Mouse (Mus musculus): ENCODE results near the gene Arhgef10l. TPM values are rescaled to one million over a fixed set of nuclear protein-coding genes. Genes with fewer than 3 reads are reported as not detected.

The Arhgef10l gene
- polyA plus RNA-seq, 1 experiment: 34.7 TPM

DNA sequence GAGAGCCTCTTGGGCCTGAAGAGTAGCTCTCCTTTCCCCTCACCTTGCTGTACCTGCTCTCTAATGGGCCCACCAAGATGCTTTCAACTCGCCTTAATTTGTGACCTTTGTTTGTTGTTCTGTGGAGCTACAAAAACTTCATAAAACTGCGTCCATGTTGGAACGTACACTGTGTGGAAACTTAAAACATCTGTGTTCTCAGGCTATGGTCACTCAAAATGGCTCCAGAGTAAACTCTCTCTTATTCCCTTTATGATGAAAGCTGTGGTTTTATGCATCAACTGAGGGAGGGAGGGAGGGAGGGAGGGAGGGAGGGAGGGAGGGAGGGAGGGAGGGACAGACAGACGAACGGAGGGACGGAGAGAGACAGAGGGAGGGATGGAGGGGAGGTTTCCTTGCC lies 35.7 kb downstream of the Arhgef10l start:
- no peak for TF ChIP-seq E2F4 (IDR thresholded peaks at IDR 0.05; ENCODE audit: insufficient read depth)
- no peak for TF ChIP-seq TCF3 (IDR thresholded peaks at IDR 0.05; ENCODE audit: insufficient read length, low read depth)
- TF ChIP-seq MYOD1 (IDR thresholded peaks at IDR 0.05; ENCODE audit: control insufficient read depth in 1 of 3, insufficient read length in 2 of 3, low read depth in 2 of 3): no peak
- no peak for TF ChIP-seq POLR2AphosphoS2 (IDR thresholded peaks at IDR 0.05; ENCODE audit: insufficient read length, low read depth)
- TF ChIP-seq TCF12 (IDR thresholded peaks at IDR 0.05; ENCODE audit: insufficient read depth, poor library complexity, severe bottlenecking): no peak
- TF ChIP-seq USF1 (IDR thresholded peaks at IDR 0.05; ENCODE audit: low read depth): no peak
- TF ChIP-seq MYOG (IDR thresholded peaks at IDR 0.05; ENCODE audit: control insufficient read depth in 1 of 3, insufficient read depth in 1 of 3, insufficient read length in 2 of 3, low read depth in 2 of 3): no peak
- TF ChIP-seq POLR2A (IDR thresholded peaks at IDR 0.05; ENCODE audit: insufficient read length, low read depth): no peak
- no peak for TF ChIP-seq CEBPB (IDR thresholded peaks at IDR 0.05; ENCODE audit: insufficient read depth, poor library complexity, severe bottlenecking)
- TF ChIP-seq SRF (IDR thresholded peaks at IDR 0.05; ENCODE audit: control insufficient read depth, insufficient read length, low read depth): no peak
- no peak for TF ChIP-seq MAX (IDR thresholded peaks at IDR 0.05; ENCODE audit: low read depth)
- TF ChIP-seq REST (IDR thresholded peaks at IDR 0.05; ENCODE audit: insufficient read depth, insufficient read length): no peak
- H3K36me3 ChIP-seq (ENCODE audit: control insufficient read depth, insufficient read depth): no peaks in the 10 kb centered on the region
- H3K79me2 ChIP-seq (ENCODE audit: control insufficient read depth, insufficient read depth): no peaks in the 10 kb centered on the region
- peak overlapping the region; percentile 84 for H3K4me2 ChIP-seq (ENCODE audit: low read depth)
- H3K4me3 ChIP-seq: no peak overlapping the region
- no peaks in the 10 kb centered on the region for H3K27me3 ChIP-seq (ENCODE audit: control insufficient read depth, insufficient read depth, insufficient read length)
- H3ac ChIP-seq (ENCODE audit: control insufficient read depth, insufficient read length): no peak overlapping the region

DNA sequence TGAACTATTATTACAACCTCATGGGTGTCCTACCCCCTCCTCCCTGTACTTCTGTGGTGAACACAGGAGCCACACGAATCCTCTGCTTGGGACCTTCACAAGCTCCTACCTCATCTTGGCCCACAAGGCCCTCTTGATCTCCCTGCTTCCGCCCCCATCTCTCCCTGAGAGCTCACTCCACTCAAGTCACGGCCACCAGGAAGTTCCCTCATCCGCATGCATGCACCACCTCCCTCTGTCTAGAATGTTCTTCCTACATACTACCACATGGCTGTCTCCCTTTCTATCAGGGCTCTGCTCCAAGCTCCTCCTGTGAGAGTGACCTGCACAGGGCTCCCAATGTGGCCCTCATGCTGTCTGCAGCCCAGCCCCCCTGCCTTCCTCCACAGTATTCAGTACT lies 36.8 kb downstream of the Arhgef10l start:
- Histone ChIP-seq H3K27me3 (ENCODE audit: control insufficient read depth, insufficient read depth, insufficient read length) (no peaks in the 10 kb centered on the region), H3K79me2 (ENCODE audit: control insufficient read depth, insufficient read depth) (no peaks in the 10 kb centered on the region), H3K4me3 (no peak overlapping the region), H3K36me3 (ENCODE audit: control insufficient read depth, insufficient read depth) (no peaks in the 10 kb centered on the region), H3K4me2 (ENCODE audit: low read depth) (no peak overlapping the region), H3ac (ENCODE audit: control insufficient read depth, insufficient read length) (no peak overlapping the region)
- TF ChIP-seq E2F4 (IDR thresholded peaks at IDR 0.05; ENCODE audit: insufficient read depth): no peak
- TF ChIP-seq USF1 (IDR thresholded peaks at IDR 0.05; ENCODE audit: low read depth): no peak
- no peak for TF ChIP-seq MAX (IDR thresholded peaks at IDR 0.05; ENCODE audit: low read depth)
- TF ChIP-seq REST (IDR thresholded peaks at IDR 0.05; ENCODE audit: insufficient read depth, insufficient read length): no peak

DNA sequence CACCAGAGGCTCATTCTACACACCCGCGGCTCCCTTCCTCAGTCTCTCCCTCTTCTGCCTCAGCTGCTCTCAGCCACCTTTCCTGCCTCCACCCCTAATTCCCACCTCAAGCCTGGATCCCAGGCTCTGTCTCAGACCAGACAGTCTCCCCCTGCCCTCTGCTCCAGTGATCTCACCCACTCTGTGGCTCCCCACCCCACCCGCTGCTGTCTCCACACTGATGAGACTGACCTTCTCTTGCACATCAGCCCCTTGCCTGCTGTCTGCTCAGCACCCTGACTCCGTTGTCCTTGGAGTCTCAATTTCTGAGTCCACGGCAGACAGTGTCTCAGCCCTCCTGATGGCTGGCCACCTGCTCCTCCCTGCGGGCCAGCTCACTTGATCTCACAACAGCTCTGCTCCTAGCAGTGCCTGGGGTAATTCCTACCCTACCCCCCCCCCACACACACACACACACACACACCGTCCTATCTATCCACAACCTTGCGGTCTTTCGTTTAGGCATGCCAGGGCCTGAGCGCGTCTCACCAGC lies 37.3 kb downstream of the Arhgef10l start:
- TF ChIP-seq POLR2AphosphoS2 (IDR thresholded peaks at IDR 0.05; ENCODE audit: insufficient read length, low read depth) (peak; percentile 7), MYOD1 (IDR thresholded peaks at IDR 0.05; ENCODE audit: control insufficient read depth in 1 of 3, insufficient read length in 2 of 3, low read depth in 2 of 3) (peak in 2 of 3 experiments; percentile 27 to 30), MYOG (IDR thresholded peaks at IDR 0.05; ENCODE audit: control insufficient read depth in 1 of 3, insufficient read depth in 1 of 3, insufficient read length in 2 of 3, low read depth in 2 of 3) (peak in 1 of 3 experiments; percentile 28), CEBPB (IDR thresholded peaks at IDR 0.05; ENCODE audit: insufficient read depth, poor library complexity, severe bottlenecking) (no peak)
- Histone ChIP-seq H3K4me3 (no peak overlapping the region), H3K27me3 (ENCODE audit: control insufficient read depth, insufficient read depth, insufficient read length) (no peaks in the 10 kb centered on the region), H3K79me2 (ENCODE audit: control insufficient read depth, insufficient read depth) (no peaks in the 10 kb centered on the region), H3K4me2 (ENCODE audit: low read depth) (no peak overlapping the region), H3ac (ENCODE audit: control insufficient read depth, insufficient read length) (no peak overlapping the region), H3K36me3 (ENCODE audit: control insufficient read depth, insufficient read depth) (no peaks in the 10 kb centered on the region)

DNA sequence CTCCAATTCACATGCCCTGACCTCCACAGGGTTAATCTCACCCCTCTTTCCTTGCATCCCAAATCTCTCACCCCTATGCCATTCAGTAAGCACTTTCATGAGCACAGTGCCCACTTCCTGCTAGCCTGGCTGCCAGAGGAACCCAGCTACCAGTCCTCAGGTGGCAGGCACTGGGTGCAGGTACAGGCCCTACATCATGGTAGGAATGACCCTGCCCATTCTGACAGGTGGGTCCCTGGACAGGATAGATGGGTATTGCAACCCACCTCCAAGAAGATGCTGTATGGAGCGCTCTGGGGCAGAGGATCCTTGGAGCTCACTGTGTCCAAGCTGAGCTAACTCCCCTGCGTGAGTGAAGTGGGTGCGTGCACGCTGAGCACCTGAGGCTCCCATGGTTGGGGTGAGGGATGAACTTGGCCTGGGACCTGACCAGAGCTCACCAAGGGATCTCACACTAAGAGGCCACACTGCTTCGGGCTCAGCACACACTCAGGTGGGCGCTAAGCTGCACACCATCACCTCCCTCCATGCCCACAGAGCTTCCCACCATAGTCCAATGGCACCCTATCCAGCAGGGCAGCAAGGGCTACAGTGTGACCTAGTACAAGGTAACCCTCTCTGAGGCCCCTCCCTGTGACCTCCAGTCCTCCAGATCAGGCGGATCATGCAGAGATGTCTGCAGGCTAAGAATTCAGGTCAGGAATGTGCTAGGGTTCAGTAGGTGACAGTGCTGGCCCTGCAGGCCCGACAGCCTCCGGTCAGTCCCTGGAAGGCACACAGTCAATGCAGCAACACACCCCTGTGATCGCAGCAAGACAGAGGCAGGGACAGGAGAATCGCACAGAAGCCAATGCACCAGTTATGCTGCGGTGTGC lies 39.9 kb downstream of the Arhgef10l start:
- TF ChIP-seq MYOG (IDR thresholded peaks at IDR 0.05; ENCODE audit: control insufficient read depth in 1 of 3, insufficient read depth in 1 of 3, insufficient read length in 2 of 3, low read depth in 2 of 3) (no peak), TCF3 (IDR thresholded peaks at IDR 0.05; ENCODE audit: insufficient read length, low read depth) (no peak), POLR2A (IDR thresholded peaks at IDR 0.05; ENCODE audit: insufficient read length, low read depth) (no peak), TCF12 (IDR thresholded peaks at IDR 0.05; ENCODE audit: insufficient read depth, poor library complexity, severe bottlenecking) (no peak), SRF (IDR thresholded peaks at IDR 0.05; ENCODE audit: control insufficient read depth, insufficient read length, low read depth) (no peak)
- Histone ChIP-seq H3K4me3 (no peak overlapping the region), H3K27me3 (ENCODE audit: control insufficient read depth, insufficient read depth, insufficient read length) (no peaks in the 10 kb centered on the region), H3K4me2 (ENCODE audit: low read depth) (no peak overlapping the region), H3K36me3 (ENCODE audit: control insufficient read depth, insufficient read depth) (no peaks in the 10 kb centered on the region), H3ac (ENCODE audit: control insufficient read depth, insufficient read length) (no peak overlapping the region), H3K79me2 (ENCODE audit: control insufficient read depth, insufficient read depth) (no peaks in the 10 kb centered on the region)

DNA sequence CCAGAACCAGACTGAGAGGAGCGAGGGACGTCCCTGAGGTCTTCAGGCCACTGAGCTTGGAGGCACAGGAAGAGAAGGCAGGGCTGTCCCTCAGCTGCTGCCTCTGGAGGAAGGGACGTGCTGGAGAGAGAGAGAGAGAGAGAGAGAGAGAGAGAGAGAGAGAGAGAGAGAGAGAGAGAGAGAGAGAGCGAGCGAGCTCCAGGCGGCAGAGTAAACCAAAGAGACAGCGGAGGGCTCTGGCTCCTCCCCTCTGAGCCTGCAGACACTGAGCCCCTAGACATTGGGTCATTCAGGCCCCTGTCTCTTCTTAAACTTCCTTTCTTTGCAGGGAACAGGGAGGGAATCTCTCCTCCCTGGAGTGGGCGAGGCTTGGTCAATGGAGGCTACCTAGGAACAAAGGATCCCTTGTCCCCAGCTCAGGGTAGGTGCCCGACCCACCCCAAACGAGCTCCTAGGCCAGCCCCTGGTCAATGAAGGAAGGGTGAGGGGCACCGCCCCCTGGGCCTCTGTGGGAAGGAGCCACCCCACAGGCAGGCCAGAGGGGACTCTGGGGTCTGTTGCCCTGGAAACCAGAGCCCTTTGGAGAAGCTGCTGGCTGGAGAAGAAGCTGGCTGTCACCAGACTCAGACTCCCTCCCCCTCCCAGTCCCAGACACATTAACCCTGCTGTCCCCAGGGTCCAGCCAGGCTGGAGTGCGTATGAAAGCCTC lies 41.2 kb downstream of the Arhgef10l start:
- Histone ChIP-seq H3K27me3 (ENCODE audit: control insufficient read depth, insufficient read depth, insufficient read length) (no peaks in the 10 kb centered on the region), H3K79me2 (ENCODE audit: control insufficient read depth, insufficient read depth) (no peaks in the 10 kb centered on the region), H3K36me3 (ENCODE audit: control insufficient read depth, insufficient read depth) (no peaks in the 10 kb centered on the region), H3ac (ENCODE audit: control insufficient read depth, insufficient read length) (no peak overlapping the region), H3K4me2 (ENCODE audit: low read depth) (no peak overlapping the region), H3K4me3 (no peak overlapping the region)
- TF ChIP-seq MYOD1 (IDR thresholded peaks at IDR 0.05; ENCODE audit: control insufficient read depth in 1 of 3, insufficient read length in 2 of 3, low read depth in 2 of 3): no peak
- TF ChIP-seq SRF (IDR thresholded peaks at IDR 0.05; ENCODE audit: control insufficient read depth, insufficient read length, low read depth): no peak
- no peak for TF ChIP-seq REST (IDR thresholded peaks at IDR 0.05; ENCODE audit: insufficient read depth, insufficient read length)
- no peak for TF ChIP-seq POLR2A (IDR thresholded peaks at IDR 0.05; ENCODE audit: insufficient read length, low read depth)
- TF ChIP-seq MYOG (IDR thresholded peaks at IDR 0.05; ENCODE audit: control insufficient read depth in 1 of 3, insufficient read depth in 1 of 3, insufficient read length in 2 of 3, low read depth in 2 of 3): peak in 1 of 3 experiments; percentile 18
- no peak for TF ChIP-seq E2F4 (IDR thresholded peaks at IDR 0.05; ENCODE audit: insufficient read depth)
